Mouse (Mus musculus) kidney, embryonic 15.5 days (tissue): ENCODE measurements at regions not wholly inside any gene's neighbourhood (a gene's known extent, or its start where the extent isn't known, plus 50 kb on each side); places are given as distances from the start of the nearest gene placed in this dataset.

Experiments used
- ATAC-seq: fragments of 200-750 bp; cut with Nextera tagmentation; replicated peaks from 2 replicates; pipeline ENCODE4 v1.8.0; 2017; ENCODE audit warnings: moderate TSS enrichment; ENCODE audit not compliant: low FRiP score
- H3K27ac ChIP-seq: fragments of 300-500 bp; sonication (generic); 2 replicates; pipeline ENCODE4 v1.5.1; 2015; ENCODE audit warnings: mild to moderate bottlenecking, inconsistent platforms
- H3K27me3 ChIP-seq: fragments of 300-500 bp; sonication (generic); 2 replicates; pipeline ENCODE4 v1.6.1; 2015; ENCODE audit warnings: inconsistent platforms
- H3K36me3 ChIP-seq: fragments of 300-500 bp; sonication (generic); 2 replicates; pipeline ENCODE4 v1.6.1; 2015; ENCODE audit warnings: inconsistent platforms
- H3K4me1 ChIP-seq: fragments of 300-500 bp; sonication (generic); 2 replicates; pipeline ENCODE4 v1.6.1; 2015; ENCODE audit warnings: inconsistent platforms
- H3K4me2 ChIP-seq: fragments of 300-500 bp; sonication (generic); 2 replicates; pipeline ENCODE4 v1.6.1; 2015; ENCODE audit warnings: moderate library complexity, mild to moderate bottlenecking, inconsistent platforms
- H3K4me3 ChIP-seq: fragments of 300-500 bp; sonication (generic); replicated peaks from 2 replicates; pipeline ENCODE4 v1.5.1; 2015; ENCODE audit warnings: mild to moderate bottlenecking, inconsistent platforms
- H3K9ac ChIP-seq: fragments of 300-500 bp; sonication (generic); 2 replicates; pipeline ENCODE4 v1.6.1; 2015; ENCODE audit warnings: mild to moderate bottlenecking, inconsistent platforms
- H3K9me3 ChIP-seq: fragments of 300-500 bp; sonication (generic); replicated peaks from 2 replicates; pipeline ENCODE4 v1.6.1; 2016; ENCODE audit warnings: inconsistent platforms
- WGBS: fragments of 180-500 bp; shearing (Covaris S2); methylation state at CpG from one replicate; pipeline ENCODE4 v1.1.7; 2015; ENCODE audit warnings: mixed read lengths; 5-methylcytosine and 5-hydroxymethylcytosine counted together

GRCm38 (mm10) chr13:28606651-28607050, 346.9 kb downstream of the Sox4 start:
- H3K27ac ChIP-seq, result 0 out of 2 replicates have a peak overlapping the region, but pooled peaks have one; percentile 82
- whole genome bisulfite sequencing, result 84% methylated on average over 1 of the region's 1 CpGs
- no peaks in the 10 kb centered on the region for H3K36me3 ChIP-seq
- no peak for ATAC-seq
- H3K27me3 ChIP-seq, result no peaks in the 10 kb centered on the region
- H3K9me3 ChIP-seq, result no peaks in the 10 kb centered on the region
- no peak overlapping the region for H3K4me3 ChIP-seq
- H3K4me1 ChIP-seq, result peaks cover 15% of the 10 kb centered on the region
- H3K4me2 ChIP-seq, result no peak overlapping the region
- no peak overlapping the region for H3K9ac ChIP-seq

GRCm38 (mm10) chr13:28605833-28606232, 347.7 kb downstream of the Sox4 start:
- WGBS, result 68% methylated on average over 1 of the region's 1 CpGs
- no peak overlapping the region for H3K4me3 ChIP-seq
- no peak for ATAC-seq
- H3K4me1 ChIP-seq, result peaks cover 22% of the 10 kb centered on the region
- H3K9me3 ChIP-seq, result no peaks in the 10 kb centered on the region
- no peak overlapping the region for H3K27ac ChIP-seq
- H3K27me3 ChIP-seq, result no peaks in the 10 kb centered on the region
- no peaks in the 10 kb centered on the region for H3K36me3 ChIP-seq
- no peak overlapping the region for H3K4me2 ChIP-seq
- H3K9ac ChIP-seq, result no peak overlapping the region

GRCm38 (mm10) chr13:28604016-28604415, 346.7 kb downstream of the Gm11361 start:
- Histone ChIP-seq H3K4me3 (no peak overlapping the region), H3K4me2 (0 out of 2 replicates have a peak overlapping the region, but pooled peaks have one; percentile 19), H3K4me1 (peaks cover 25% of the 10 kb centered on the region), H3K27ac (peak overlapping the region; percentile 1; the same call in 1 of the 2 replicates), H3K9ac (no peak overlapping the region), H3K27me3 (no peaks in the 10 kb centered on the region), H3K9me3 (no peaks in the 10 kb centered on the region), H3K36me3 (no peaks in the 10 kb centered on the region)
- 18% methylated on average over 6 of the region's 6 CpGs for WGBS
- peak; percentile 67; the same call in 1 of the 2 replicates for ATAC-seq

- H3K36me3 ChIP-seq, result no peaks in the 10 kb centered on the region
- H3K4me3 ChIP-seq, result no peak overlapping the region
- no peak for ATAC-seq
- H3K4me2 ChIP-seq, result no peak overlapping the region
- H3K27ac ChIP-seq, result peak overlapping the region; percentile 2; the same call in 1 of the 2 replicates
- no peaks in the 10 kb centered on the region for H3K27me3 ChIP-seq
- H3K4me1 ChIP-seq, result peaks cover 18% of the 10 kb centered on the region
- WGBS, result 51% methylated on average over 5 of the region's 5 CpGs
- no peak overlapping the region for H3K9ac ChIP-seq
- H3K9me3 ChIP-seq, result no peaks in the 10 kb centered on the region
These were observed 343.5 kb downstream of the Gm11361 start for GRCm38 (mm10) chr13:28600792-28601191.

- Histone ChIP-seq H3K4me1 (peaks cover 8% of the 10 kb centered on the region), H3K9me3 (no peaks in the 10 kb centered on the region), H3K27me3 (no peaks in the 10 kb centered on the region), H3K27ac (no peak overlapping the region), H3K4me3 (no peak overlapping the region), H3K36me3 (peaks cover 5% of the 10 kb centered on the region), H3K9ac (no peak overlapping the region), H3K4me2 (no peak overlapping the region)
- 94% methylated on average over 2 of the region's 2 CpGs for WGBS
- ATAC-seq, result no peak
These were observed 339.0 kb downstream of the Gm11361 start for GRCm38 (mm10) chr13:28596367-28596766.

- no peaks in the 10 kb centered on the region for H3K4me1 ChIP-seq
- H3K36me3 ChIP-seq, result peaks cover 5% of the 10 kb centered on the region
- no peaks in the 10 kb centered on the region for H3K27me3 ChIP-seq
- H3K27ac ChIP-seq, result no peak overlapping the region
- no peak overlapping the region for H3K4me2 ChIP-seq
- no peaks in the 10 kb centered on the region for H3K9me3 ChIP-seq
- ATAC-seq, result no peak
- WGBS, result 84% methylated on average over 1 of the region's 1 CpGs
- H3K4me3 ChIP-seq, result no peak overlapping the region
- H3K9ac ChIP-seq, result no peak overlapping the region
These were observed 334.8 kb downstream of the Gm11361 start for GRCm38 (mm10) chr13:28592176-28592575.

DNA sequence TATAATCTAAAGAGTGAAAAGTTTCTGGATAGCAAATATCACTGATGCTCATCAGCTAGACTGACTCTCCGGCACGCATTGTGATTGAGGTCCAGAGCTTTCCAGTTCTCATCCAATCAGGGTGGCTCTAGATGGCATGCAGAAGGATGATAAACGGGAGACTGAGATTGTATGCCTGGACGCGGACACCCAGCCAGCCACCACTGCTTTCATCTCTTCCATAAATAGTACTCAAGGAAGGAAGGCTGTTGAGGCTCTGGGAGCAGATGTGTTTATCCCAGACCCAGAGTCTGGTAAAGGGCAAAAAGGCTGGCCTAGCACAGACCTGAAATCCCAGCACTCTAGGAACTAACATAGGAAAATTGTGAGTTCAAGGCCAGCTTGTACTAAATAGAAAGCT, 330.6 kb downstream of the Gm11361 start:
- no peaks in the 10 kb centered on the region for H3K4me1 ChIP-seq
- no peaks in the 10 kb centered on the region for H3K9me3 ChIP-seq
- H3K27me3 ChIP-seq, result no peaks in the 10 kb centered on the region
- H3K9ac ChIP-seq, result no peak overlapping the region
- WGBS, result 67% methylated on average over 5 of the region's 5 CpGs
- no peak overlapping the region for H3K27ac ChIP-seq
- no peaks in the 10 kb centered on the region for H3K36me3 ChIP-seq
- no peak overlapping the region for H3K4me2 ChIP-seq
- no peak overlapping the region for H3K4me3 ChIP-seq
- no peak for ATAC-seq

GRCm38 (mm10) chr13:28586693-28587092, 329.4 kb downstream of the Gm11361 start:
- 82% methylated on average over 7 of the region's 7 CpGs for WGBS
- H3K27ac ChIP-seq, result no peak overlapping the region
- H3K9ac ChIP-seq, result no peak overlapping the region
- no peak for ATAC-seq
- no peak overlapping the region for H3K4me2 ChIP-seq
- H3K36me3 ChIP-seq, result no peaks in the 10 kb centered on the region
- H3K27me3 ChIP-seq, result no peaks in the 10 kb centered on the region
- H3K4me1 ChIP-seq, result no peaks in the 10 kb centered on the region
- H3K9me3 ChIP-seq, result no peaks in the 10 kb centered on the region
- no peak overlapping the region for H3K4me3 ChIP-seq

- Histone ChIP-seq H3K4me3 (no peak overlapping the region), H3K9ac (no peak overlapping the region), H3K36me3 (no peaks in the 10 kb centered on the region), H3K4me2 (no peak overlapping the region), H3K9me3 (no peaks in the 10 kb centered on the region), H3K27me3 (no peaks in the 10 kb centered on the region), H3K27ac (no peak overlapping the region), H3K4me1 (no peaks in the 10 kb centered on the region)
- 45% methylated on average over 2 of the region's 2 CpGs for WGBS
- no peak for ATAC-seq
These were observed 328.8 kb downstream of the Gm11361 start for GRCm38 (mm10) chr13:28586140-28586539.

DNA sequence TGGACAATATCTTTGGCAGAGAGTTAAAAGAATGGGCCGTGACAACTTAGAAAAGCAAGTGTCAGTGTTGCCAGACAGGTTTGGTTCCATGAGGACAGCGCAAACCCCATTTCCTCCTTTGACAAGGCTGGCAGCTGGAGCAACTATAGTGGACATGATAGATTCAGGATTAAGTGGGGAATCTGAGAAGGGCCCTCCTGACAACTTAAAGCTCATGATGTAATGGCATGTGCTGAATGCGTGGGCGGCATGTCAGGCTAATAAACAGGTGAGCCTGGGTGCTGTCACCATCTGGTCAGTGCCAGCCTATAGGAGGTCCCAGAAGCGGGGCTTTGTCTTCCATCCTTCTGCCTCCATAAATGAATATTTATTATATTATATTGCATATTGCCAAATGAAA, 326.3 kb downstream of the Gm11361 start:
- no peak overlapping the region for H3K27ac ChIP-seq
- no peaks in the 10 kb centered on the region for H3K36me3 ChIP-seq
- no peak overlapping the region for H3K4me3 ChIP-seq
- H3K9ac ChIP-seq, result no peak overlapping the region
- no peak for ATAC-seq
- H3K9me3 ChIP-seq, result no peaks in the 10 kb centered on the region
- no peak overlapping the region for H3K4me2 ChIP-seq
- 67% methylated on average over 5 of the region's 5 CpGs for whole genome bisulfite sequencing
- H3K4me1 ChIP-seq, result no peaks in the 10 kb centered on the region
- H3K27me3 ChIP-seq, result no peaks in the 10 kb centered on the region

DNA sequence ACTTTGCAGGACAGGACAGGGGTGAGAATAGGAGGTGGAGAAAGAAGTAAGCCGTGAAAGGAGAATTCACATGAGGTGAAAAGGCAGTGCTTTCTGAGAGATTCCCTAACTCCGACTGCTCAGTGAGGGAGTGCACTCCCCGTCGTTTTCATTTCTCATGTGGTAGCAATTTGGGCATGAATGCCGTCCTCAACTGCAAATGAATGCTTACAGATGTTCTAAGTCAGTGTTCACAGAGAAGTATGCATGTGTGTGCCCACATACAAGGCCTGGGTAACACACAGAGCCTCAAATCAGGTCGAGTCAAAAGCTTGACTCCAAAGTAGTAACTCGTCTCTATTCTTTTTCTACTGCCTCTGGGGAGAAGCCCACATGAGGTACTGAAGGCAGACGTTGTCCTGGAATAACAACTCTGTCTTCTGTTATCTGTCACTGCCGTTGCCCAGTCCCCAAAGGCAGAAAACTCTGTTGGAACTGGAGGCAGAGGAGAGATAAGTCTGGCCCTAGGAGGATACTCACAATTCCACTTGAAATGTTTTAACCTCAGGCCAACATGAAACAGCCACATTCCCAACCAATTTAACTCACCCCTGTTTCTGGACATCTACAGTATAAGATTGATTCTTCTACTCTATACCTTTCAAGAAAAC, 318.0 kb downstream of the Gm11361 start:
- H3K4me1 ChIP-seq, result no peaks in the 10 kb centered on the region
- no peak overlapping the region for H3K9ac ChIP-seq
- no peaks in the 10 kb centered on the region for H3K27me3 ChIP-seq
- H3K27ac ChIP-seq, result no peak overlapping the region
- H3K4me2 ChIP-seq, result no peak overlapping the region
- H3K4me3 ChIP-seq, result no peak overlapping the region
- no peak for ATAC-seq
- WGBS, result 55% methylated on average over 9 of the region's 9 CpGs
- H3K36me3 ChIP-seq, result no peaks in the 10 kb centered on the region
- no peaks in the 10 kb centered on the region for H3K9me3 ChIP-seq

GRCm38 (mm10) chr13:28573364-28573763, 316.0 kb downstream of the Gm11361 start:
- Histone ChIP-seq H3K9ac (no peak overlapping the region), H3K4me1 (no peaks in the 10 kb centered on the region), H3K27ac (no peak overlapping the region), H3K27me3 (no peaks in the 10 kb centered on the region), H3K36me3 (no peaks in the 10 kb centered on the region), H3K9me3 (no peaks in the 10 kb centered on the region), H3K4me2 (no peak overlapping the region), H3K4me3 (no peak overlapping the region)
- 97% methylated on average over 1 of the region's 1 CpGs for WGBS
- ATAC-seq, result no peak

DNA sequence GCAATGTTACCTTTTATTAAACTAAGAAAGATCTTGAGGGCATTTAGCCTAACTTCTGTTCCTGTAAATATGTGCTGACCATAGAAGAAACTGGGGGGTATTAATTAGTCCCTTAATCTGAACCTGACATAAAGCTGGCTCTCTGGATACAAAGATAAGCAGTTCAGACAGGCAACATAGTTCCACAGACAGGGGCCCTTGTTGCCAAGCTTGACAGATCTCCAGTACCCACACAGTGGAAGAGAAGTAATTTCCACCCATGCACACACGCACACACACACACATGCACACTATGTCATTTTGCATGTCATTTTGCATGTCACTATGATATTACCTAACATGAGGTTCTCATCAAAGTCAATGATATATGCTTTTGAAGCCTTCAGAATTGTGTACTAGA, 315.1 kb downstream of the Gm11361 start:
- H3K9ac ChIP-seq, result no peak overlapping the region
- no peak overlapping the region for H3K4me2 ChIP-seq
- H3K27me3 ChIP-seq, result no peaks in the 10 kb centered on the region
- 92% methylated on average over 1 of the region's 1 CpGs for WGBS
- no peak for ATAC-seq
- H3K36me3 ChIP-seq, result no peaks in the 10 kb centered on the region
- no peak overlapping the region for H3K4me3 ChIP-seq
- H3K9me3 ChIP-seq, result no peaks in the 10 kb centered on the region
- H3K27ac ChIP-seq, result no peak overlapping the region
- H3K4me1 ChIP-seq, result no peaks in the 10 kb centered on the region
